In the genomic region with DNA sequence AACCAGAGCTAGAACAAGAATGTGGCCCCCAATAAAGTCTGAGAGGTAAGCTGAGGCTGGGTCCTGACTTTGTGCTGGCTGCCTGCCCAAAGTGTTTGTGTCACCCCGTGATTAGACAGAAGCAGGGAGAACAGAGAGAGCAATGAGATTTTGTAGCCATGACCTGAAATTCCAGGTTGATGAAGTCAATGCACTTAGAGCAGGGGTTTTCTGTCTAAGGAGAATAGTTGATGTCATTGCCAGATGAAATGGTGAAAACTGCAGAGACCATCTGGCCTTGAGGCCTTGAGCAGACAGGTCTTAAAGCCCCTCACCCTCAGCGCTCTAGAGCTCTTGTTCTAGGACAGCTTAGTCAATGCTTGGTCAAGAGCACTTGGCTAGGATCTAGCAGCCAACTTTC, we compare ENCODE assay signal across 11 mouse cellular contexts. TPM values are rescaled to one million over a fixed set of nuclear protein-coding genes. Genes with fewer than 3 reads are reported as not detected.
"Had no signal": no experiment of that assay in that cellular context is flagged by ENCODE, and none has a peak within 500 bp of the region (broad histone marks: within the 10 kb centered on the region; RNA-seq: fewer than 3 reads in every experiment).

No protein-coding gene starts in this region.

- DNase-seq: lung, adult 2 months; lung, postnatal 14 days; lung, postnatal 36 days; right cerebral cortex, postnatal 14 days; thymus, adult 2 months; thymus, postnatal 25 days; thymus, postnatal 4 days had no signal

RNA-seq across cellular contexts. Expression of gene BC053393, which starts 21.1 kb away (rescaled TPM):
- total RNA-seq: megakaryocyte progenitor cell, adult 5-6 weeks; midbrain, postnatal 0 days; monocyte, adult 5-6 weeks; neutrophil, adult 5-6 weeks had no signal

RNA-seq across cellular contexts. Expression of gene Dppa1, which starts 36.6 kb away (rescaled TPM):
- total RNA-seq: megakaryocyte progenitor cell, adult 5-6 weeks; midbrain, postnatal 0 days; monocyte, adult 5-6 weeks; neutrophil, adult 5-6 weeks had no signal
